Mouse (Mus musculus) left cerebral cortex, postnatal 36 days (tissue): ENCODE data around the gene Cib1. TPM values are rescaled to one million over a fixed set of nuclear protein-coding genes. Genes with fewer than 3 reads are reported as not detected.

Experiments used
- total RNA-seq, 2 experiments: library from RNA; stranded (reverse); gene quantifications; 2 replicates each; pipeline ENCODE4 v1.2.3; 2021

Gene Cib1
- total RNA-seq, 2 experiments from 2014 or later = 21.7 to 21.8 TPM

Other genes starting within 250 kb of the Cib1 start
- gene Zfp710, start 208.0 kb downstream of the Cib1 start, total RNA-seq = 10 to 100 TPM; 18.4 to 20.2 TPM
- gene Idh2, start 117.4 kb downstream of the Cib1 start, total RNA-seq = 10 to 100 TPM; 52.2 to 55.6 TPM
- 10 to 100 TPM; 16.9 to 19.1 TPM for gene Sema4b, start 46.0 kb downstream of the Cib1 start, total RNA-seq
- gene Gdpgp1, start 52 bp upstream of the Cib1 start, total RNA-seq = 1 to 10 TPM; 6.0 to 6.6 TPM
- gene Ttll13, start 13.6 kb upstream of the Cib1 start, total RNA-seq = 1 to 10 TPM; 1.7 to 1.8 TPM
- gene Ngrn, start 28.4 kb upstream of the Cib1 start, total RNA-seq = 10 to 100 TPM; 44.8 to 45.9 TPM
- 10 to 100 TPM; 19.0 to 25.3 TPM for gene Vps33b, start 36.8 kb upstream of the Cib1 start, total RNA-seq
- gene Prc1, start 61.6 kb upstream of the Cib1 start, total RNA-seq = 1 to 10 TPM in 1 of 2 experiments, under 1 TPM in 1; 0.95 to 1.8 TPM
- gene Rccd1, start 91.6 kb upstream of the Cib1 start, total RNA-seq = 10 to 100 TPM; 13.1 to 17.1 TPM
- 10 to 100 TPM; 36.4 to 39.6 TPM for gene Unc45a, start 108.2 kb upstream of the Cib1 start, total RNA-seq
- 10 to 100 TPM; 52.9 to 65.7 TPM for gene Hddc3, start 110.3 kb upstream of the Cib1 start, total RNA-seq
- gene Man2a2, start 138.6 kb upstream of the Cib1 start, total RNA-seq = 100 to 1,000 TPM; 128 to 158 TPM
- 1 to 10 TPM; 6.0 to 7.1 TPM for gene Fes, start 155.1 kb upstream of the Cib1 start, total RNA-seq
- 10 to 100 TPM; 30.7 to 38.5 TPM for gene Furin, start 172.6 kb upstream of the Cib1 start, total RNA-seq